Mouse (Mus musculus) intestine, embryonic 15.5 days (tissue): ENCODE results near the gene Gm3005. TPM values are rescaled to one million over a fixed set of nuclear protein-coding genes. Genes with fewer than 3 reads are reported as not detected.
"Not testable (repeated sequence)": the region's sequence is repeated elsewhere in the genome, so short reads cannot be mapped to it uniquely, and the experiment has no call there.

Experiments
- ATAC-seq: fragments of 200-750 bp; cut with Nextera tagmentation; 2 replicates; pipeline ENCODE4 v1.8.0; 2017; ENCODE audit warnings: moderate TSS enrichment, moderate library complexity
- H3K27ac ChIP-seq: fragments of 300-500 bp; sonication (generic); 2 replicates; pipeline ENCODE4 v1.5.1; 2015; ENCODE audit warnings: mild to moderate bottlenecking, inconsistent platforms
- H3K27me3 ChIP-seq: fragments of 300-500 bp; sonication (generic); replicated peaks from 2 replicates; pipeline ENCODE4 v1.6.1; 2015; ENCODE audit warnings: inconsistent platforms
- H3K36me3 ChIP-seq: fragments of 300-500 bp; sonication (generic); 2 replicates; pipeline ENCODE4 v1.6.1; 2015; ENCODE audit warnings: inconsistent platforms
- H3K4me1 ChIP-seq: fragments of 300-500 bp; sonication (generic); replicated peaks from 2 replicates; pipeline ENCODE4 v1.6.1; 2015; ENCODE audit warnings: inconsistent platforms
- H3K4me2 ChIP-seq: fragments of 300-500 bp; sonication (generic); replicated peaks from 2 replicates; pipeline ENCODE4 v1.6.1; 2015; ENCODE audit warnings: mild to moderate bottlenecking, inconsistent platforms
- H3K4me3 ChIP-seq: fragments of 300-500 bp; sonication (generic); replicated peaks from 2 replicates; pipeline ENCODE4 v1.5.1; 2015; ENCODE audit warnings: inconsistent platforms
- H3K9ac ChIP-seq: fragments of 300-500 bp; sonication (generic); 2 replicates; pipeline ENCODE4 v1.6.1; 2015; ENCODE audit warnings: inconsistent platforms
- H3K9me3 ChIP-seq: fragments of 300-500 bp; sonication (generic); 2 replicates; pipeline ENCODE4 v1.6.1; 2016; ENCODE audit warnings: inconsistent platforms
- WGBS: fragments of 180-500 bp; shearing (Covaris S2); methylation state at CpG from one replicate; pipeline ENCODE4 v1.1.7; 2015; 5-methylcytosine and 5-hydroxymethylcytosine counted together
- polyA plus RNA-seq: library from polyadenylated mRNA; unstranded; fragments of >200 nt; fragmentation: Nextera tagmentation; extraction: Ambion mirVana; gene quantifications from 2 replicates; pipeline ENCODE4 v1.2.1, GENCODE M21; 2015

Gene Gm3005
- 0.16 and 0.30 TPM in 2 replicates for polyA plus RNA-seq

DNA sequence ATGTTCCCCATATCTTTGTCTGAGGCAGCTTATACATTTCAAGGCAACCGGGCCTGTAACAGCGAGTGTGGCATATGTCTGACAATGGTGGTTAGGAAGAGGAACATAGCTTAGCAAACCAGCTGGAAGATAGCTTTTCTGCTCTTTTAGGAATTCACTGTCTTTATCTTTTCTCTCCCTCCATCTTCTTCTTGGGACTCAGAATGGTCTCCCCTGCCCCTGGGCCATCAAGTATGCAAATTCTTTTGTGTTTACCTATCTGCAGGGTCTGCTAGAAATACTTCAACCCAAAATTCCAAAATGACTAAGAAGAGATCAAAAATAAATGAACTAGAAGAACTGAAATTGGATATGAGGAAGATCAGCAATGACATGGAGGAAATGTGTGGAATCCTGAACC, at the start of gene Gm3005:
Gm3005 (plus strand) TSS at position 301 of the 400 bp plus-strand sequence.
- not testable (repeated sequence) for H3K27me3 ChIP-seq, H3K4me3 ChIP-seq, H3K4me1 ChIP-seq, H3K9ac ChIP-seq, ATAC-seq, H3K27ac ChIP-seq, H3K36me3 ChIP-seq, H3K9me3 ChIP-seq, H3K4me2 ChIP-seq
- WGBS, result no CpG with 5 or more reads among the region's 2 CpGs

DNA sequence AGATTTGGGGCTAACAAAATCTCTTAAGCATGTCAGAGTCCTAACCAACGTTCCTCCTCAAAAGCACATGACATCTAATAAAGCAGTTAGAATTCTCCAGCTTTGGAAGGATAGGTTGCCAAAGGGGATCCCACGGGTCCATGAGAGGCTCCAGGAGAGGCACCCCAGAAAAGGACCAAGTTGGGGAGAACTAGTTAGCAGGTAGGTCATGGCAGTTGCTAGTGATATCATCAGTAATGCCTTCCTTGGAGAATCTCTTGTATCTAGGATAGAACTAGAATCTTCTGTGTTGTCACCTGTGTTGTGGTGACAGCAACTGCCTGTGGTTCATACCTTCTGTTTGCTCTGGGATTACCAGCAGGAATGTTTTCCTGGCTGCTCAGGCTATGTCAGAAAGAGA, 33.1 kb upstream of the Gm3005 start, which contains the start of gene Gm10413:
Gm10413 (plus strand) TSS at position 301 of the 400 bp plus-strand sequence.
- not testable (repeated sequence) for H3K27me3 ChIP-seq, H3K4me3 ChIP-seq, H3K9ac ChIP-seq, H3K4me1 ChIP-seq, ATAC-seq, H3K4me2 ChIP-seq, H3K27ac ChIP-seq, H3K9me3 ChIP-seq, H3K36me3 ChIP-seq
- no CpG with 5 or more reads among the region's 2 CpGs for WGBS

DNA sequence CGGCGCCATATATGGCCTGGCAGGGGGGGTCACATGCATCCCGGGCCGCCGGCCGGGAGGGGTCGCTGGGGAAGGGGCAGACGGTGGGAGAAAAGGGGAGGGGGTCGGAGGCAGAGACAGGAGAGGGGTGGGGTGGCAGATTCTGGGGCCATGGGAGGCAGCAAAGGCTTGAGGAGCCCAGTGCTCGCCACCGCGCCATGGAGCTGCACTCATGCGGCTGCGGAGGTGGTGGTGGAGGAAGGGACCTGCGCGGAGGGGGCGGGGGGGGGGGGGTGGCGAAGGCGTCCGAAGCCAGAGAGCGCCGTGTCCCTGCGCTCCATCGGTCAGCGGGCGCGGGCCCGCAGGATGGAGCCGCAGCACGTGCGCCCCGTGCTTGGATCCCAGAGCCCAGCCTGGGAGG, 15.6 kb upstream of the Gm3005 start, which contains the start of gene Gm10409:
Gm10409 (plus strand) TSS at position 301 of the 400 bp plus-strand sequence.
- no CpG with 5 or more reads among the region's 32 CpGs for WGBS
- ATAC-seq, H3K27ac ChIP-seq, H3K9me3 ChIP-seq, H3K9ac ChIP-seq, H3K4me2 ChIP-seq, H3K36me3 ChIP-seq, H3K27me3 ChIP-seq, H3K4me1 ChIP-seq, H3K4me3 ChIP-seq: not testable (repeated sequence)

DNA sequence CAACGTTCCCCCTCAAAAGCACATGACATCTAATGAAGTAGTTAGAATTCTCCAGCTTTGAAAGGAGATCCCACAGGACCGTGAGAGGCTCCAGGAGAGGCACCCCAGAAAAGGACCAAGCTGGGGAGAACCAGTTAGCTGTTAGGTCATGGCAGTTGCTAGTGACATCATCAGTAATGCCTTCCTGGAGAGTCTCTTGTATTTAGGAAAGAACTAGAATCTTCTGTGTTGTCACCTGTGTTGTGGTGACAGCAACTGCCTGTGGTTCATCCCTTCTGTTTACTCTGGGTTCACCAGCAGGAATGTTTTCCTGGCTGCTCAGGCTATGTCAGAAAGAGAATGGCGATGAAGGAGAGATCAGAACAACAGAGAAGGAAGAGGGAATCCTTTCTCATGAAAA, 21.2 kb downstream of the Gm3005 start, which contains the start of gene Gm10408:
Gm10408 (plus strand) TSS at position 301 of the 400 bp plus-strand sequence.
- not testable (repeated sequence) for ATAC-seq

DNA sequence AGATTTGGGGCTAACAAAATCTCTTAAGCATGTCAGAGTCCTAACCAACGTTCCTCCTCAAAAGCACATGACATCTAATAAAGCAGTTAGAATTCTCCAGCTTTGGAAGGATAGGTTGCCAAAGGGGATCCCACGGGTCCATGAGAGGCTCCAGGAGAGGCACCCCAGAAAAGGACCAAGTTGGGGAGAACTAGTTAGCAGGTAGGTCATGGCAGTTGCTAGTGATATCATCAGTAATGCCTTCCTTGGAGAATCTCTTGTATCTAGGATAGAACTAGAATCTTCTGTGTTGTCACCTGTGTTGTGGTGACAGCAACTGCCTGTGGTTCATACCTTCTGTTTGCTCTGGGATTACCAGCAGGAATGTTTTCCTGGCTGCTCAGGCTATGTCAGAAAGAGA, 206.3 kb downstream of the Gm3005 start, which contains the start of gene Gm3012:
Gm3012 (plus strand) TSS at position 301 of the 400 bp plus-strand sequence.
- not testable (repeated sequence) for H3K4me1 ChIP-seq, H3K4me2 ChIP-seq, H3K36me3 ChIP-seq, H3K27ac ChIP-seq, ATAC-seq, H3K27me3 ChIP-seq, H3K9me3 ChIP-seq, H3K4me3 ChIP-seq, H3K9ac ChIP-seq
- WGBS, result no CpG with 5 or more reads among the region's 2 CpGs

More for the DNA sequence above, 21.2 kb downstream of the Gm3005 start, which contains the start of gene Gm10408:
- not testable (repeated sequence) for H3K27ac ChIP-seq, H3K4me3 ChIP-seq, H3K4me2 ChIP-seq, H3K9ac ChIP-seq, H3K9me3 ChIP-seq, H3K36me3 ChIP-seq, H3K27me3 ChIP-seq, H3K4me1 ChIP-seq
- WGBS, result no CpG with 5 or more reads among the region's 3 CpGs

Other genes starting within 250 kb of the Gm3005 start
- gene Gm5795, start 239.8 kb upstream of the Gm3005 start, polyA plus RNA-seq, result not detected in 2 replicates
- gene D830030K20Rik, start 219.6 kb upstream of the Gm3005 start, polyA plus RNA-seq, result 3.6 and 4.5 TPM in 2 replicates
- gene Gm2956, start 95.5 kb upstream of the Gm3005 start, polyA plus RNA-seq, result not detected in 2 replicates
- not detected in 2 replicates for gene Gm10413, start 33.0 kb upstream of the Gm3005 start, polyA plus RNA-seq
- 0.62 and 0.88 TPM in 2 replicates for gene Gm10409, start 15.5 kb upstream of the Gm3005 start, polyA plus RNA-seq
- gene Gm10408, start 21.3 kb downstream of the Gm3005 start, polyA plus RNA-seq, result not detected in 2 replicates
- not detected in 2 replicates for gene Gm3012, start 206.4 kb downstream of the Gm3005 start, polyA plus RNA-seq
- 0.62 and 0.88 TPM in 2 replicates for gene Gm3020, start 223.9 kb downstream of the Gm3005 start, polyA plus RNA-seq